Mouse (Mus musculus): ENCODE data around the gene Clec4n.
"Not testable (repeated sequence)": the region's sequence is repeated elsewhere in the genome, so short reads cannot be mapped to it uniquely, and the experiment has no call there.

Gene Clec4n

DNA sequence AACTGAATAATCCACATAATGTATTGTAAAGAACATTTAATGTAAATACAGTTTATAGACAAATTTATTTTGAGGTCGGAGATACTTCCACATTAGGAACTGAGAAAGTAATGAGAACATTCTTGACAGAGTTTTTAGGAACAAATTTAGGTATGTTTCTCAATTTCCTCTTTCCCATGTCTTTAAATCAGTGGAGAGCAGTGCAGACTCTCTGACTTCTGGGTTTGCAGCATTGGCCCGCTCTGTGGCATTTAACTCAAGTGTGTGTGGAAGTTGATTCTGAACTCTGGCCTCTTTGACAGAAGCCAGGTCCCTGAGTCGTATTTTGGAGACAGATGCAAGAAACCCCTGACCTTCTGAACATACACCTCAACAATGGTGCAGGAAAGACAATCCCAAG, at the start of gene Clec4n:
Gene Clec4n, plus strand, starts transcription at position 200 of the 400 bp plus-strand sequence.
- no peak for DNase-seq (ENCODE audit: low read depth, low spot score)

DNA sequence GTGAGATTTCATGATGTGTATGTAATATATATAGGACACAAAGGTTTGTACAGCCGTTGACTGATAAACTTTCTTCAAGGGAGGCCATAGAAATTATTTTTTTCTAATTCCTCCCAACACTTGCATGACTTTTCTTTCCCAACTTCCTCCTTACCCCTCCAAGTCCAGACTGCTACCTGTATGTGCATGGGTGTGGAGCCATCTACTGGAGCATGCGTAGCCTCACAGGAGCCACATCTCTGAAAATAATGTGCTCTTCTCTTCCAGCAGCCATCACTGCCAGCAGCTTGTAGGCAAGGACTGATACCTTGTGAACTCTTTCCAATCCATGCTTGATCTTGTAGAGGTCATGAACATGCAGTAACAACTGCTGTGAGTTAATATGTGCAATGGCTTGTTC, 44.8 kb upstream of the Clec4n start:
- not testable (repeated sequence) for DNase-seq (ENCODE audit: low read depth, low spot score)

DNA sequence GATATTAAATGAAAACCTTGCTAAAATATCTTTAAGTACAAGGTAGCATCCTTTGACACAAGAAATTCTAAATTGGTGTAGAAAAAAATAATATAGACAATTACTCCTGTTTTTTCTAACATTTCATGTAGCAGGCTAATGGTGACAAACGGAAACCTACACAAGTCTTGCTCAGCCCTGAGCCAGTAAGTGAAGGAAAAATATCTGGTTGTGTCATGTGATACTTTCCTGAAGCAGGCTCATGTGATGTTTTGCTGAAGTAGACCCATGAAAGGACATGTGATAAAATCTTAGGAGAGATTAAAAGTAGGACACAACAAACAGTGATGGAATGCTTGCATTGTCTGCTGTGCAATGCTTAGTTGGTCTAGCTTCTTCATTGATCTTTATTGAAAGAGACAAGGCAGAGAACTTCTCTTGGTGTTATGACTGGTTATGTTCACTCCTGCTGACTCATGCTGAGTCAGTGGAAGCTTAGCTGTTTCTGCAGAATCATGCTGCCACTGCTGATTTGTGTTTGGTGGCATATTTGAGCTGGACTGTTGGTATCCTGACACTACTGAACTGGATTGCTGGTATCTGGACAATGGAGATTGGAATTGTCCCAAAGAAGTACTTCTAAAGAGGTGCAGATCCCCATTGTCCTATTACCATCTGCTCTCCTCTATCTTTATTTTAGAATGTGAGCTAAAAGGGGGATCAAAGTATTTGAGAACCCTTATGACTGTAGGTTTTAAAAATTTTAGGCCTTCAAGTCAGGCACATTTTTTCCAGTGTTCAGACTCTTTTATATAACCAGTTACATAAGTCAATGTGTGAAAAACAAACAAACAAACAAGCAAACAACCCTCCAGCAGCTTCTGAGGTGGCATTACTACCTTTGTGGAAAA, 22.2 kb upstream of the Clec4n start:
- DNase-seq (ENCODE audit: low read depth, low spot score), result no peak

DNA sequence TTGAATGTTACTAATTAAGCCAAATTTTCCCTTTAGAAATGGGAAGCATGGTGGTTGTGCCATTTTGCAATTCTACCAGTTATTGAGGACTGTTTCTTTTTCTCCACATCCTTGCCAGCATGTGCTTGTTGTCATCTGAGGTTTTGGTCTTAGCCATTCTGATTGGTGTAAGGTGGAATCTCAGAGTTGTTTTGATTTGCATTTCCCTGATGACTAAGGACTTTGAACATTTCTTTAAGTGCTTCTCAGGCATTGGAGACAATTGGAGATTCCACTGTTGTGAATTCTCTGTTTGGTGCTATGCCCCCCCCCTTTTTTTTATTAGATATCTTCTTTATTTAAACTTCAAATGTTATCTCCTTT, 21.6 kb upstream of the Clec4n start:
- not testable (repeated sequence) for DNase-seq (ENCODE audit: low read depth, low spot score)

DNA sequence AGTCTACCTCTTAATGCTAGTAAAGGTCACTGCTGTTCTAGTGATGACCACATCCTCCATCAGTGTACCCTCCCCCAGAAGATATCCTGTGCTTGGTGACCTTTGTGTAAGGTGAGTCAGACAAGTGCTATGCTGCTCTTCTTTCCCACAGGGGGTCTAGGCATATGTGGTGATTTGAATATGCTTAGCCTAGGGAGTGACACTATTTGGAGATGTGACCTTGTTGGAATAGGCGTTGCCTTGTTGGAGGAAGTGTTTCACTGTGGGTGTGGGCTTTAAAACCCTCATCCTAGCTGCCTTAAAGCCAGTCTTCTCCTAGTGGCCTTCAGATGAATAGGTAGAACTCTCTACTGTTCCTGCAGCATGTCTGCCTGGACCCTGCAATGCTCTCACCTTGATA, 17.9 kb upstream of the Clec4n start:
- no peak for DNase-seq (ENCODE audit: low read depth, low spot score)

DNA sequence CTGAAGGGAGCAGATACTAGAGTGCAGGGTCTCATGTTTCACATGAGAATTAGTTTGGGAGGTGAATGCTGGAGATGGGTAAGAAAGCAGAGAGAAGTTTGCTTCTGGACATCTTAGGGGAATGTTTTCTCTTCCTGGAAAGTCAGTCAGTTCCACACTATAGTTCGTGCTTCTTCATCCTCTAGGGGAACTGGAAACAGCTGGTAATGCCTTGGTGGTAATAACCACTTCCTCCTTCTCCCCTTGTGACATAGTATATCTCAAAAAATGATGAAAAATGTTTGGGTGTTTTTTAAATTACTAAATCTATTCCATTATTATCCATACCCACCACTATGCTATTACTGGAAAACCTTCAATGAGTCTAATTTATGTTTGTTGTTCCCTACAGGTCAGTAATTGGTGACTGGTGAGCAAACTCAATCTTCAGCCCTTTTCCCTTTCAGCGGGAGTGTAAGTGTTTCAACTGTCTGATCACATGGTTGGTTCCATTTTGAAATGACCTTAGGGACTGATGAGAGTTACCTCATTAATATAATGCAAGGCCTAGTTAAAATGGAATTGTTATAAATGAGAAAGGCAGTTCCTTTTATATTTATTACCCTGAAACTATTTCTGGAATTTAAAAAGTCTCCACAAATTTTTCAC, 2.0 kb upstream of the Clec4n start:
- no peak for DNase-seq (ENCODE audit: low read depth, low spot score)

DNA sequence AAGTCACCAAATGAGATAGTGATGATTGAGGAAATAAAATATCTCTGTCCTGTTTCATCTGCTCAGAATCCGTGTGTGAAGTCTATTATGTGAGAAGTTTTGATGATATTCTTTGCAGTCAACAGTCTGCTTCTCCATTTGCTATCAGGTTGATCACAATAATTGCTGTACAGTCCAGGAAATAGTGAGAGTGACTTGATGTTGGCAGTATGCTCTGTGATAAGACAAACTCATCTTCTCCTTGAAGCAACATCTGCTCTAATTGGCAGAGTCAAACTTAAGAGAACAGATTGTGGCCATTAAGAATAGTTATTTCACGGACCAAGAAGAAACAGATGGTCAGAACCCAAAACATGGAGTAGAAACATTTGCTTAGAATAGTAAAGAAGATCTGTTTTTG, 1.5 kb downstream of the Clec4n start:
- no peak for DNase-seq (ENCODE audit: low read depth, low spot score)

DNA sequence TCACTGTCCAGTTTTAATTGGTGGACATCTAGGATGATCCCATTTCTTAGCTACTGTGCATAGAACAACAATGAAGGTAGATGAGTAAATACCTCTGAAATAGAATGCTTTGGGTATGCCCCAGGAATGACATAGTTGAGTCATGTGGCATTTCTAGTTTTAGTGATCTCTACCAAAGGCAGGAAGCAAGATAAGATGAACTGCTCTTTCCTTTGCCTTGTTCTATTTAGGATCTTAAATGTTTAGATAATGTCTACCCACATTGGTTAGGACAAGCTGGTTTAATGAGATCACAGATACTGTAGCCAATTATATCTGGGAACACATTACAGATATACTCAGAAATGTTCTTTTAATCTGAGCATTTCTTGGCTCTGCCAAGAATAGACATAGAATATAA, 7.9 kb downstream of the Clec4n start:
- no peak for DNase-seq (ENCODE audit: low read depth, low spot score)

DNA sequence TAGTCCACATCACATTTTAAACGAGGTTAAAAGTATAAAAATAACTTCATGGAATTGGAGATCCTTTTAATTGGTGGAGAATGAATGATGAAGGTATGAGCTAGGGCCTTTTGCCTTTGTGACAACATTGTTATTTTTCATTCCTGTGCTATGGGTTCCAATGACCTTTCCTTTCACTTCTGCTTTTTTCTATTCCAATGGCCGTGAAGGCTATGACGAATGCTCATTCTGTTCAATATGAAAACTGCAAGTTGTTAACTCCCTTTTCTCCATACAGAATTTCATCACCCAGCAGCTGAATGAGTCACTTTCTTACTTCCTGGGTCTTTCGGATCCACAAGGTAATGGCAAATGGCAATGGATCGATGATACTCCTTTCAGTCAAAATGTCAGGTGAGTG, 14.6 kb downstream of the Clec4n start:
- DNase-seq (ENCODE audit: low read depth, low spot score), result no peak

DNA sequence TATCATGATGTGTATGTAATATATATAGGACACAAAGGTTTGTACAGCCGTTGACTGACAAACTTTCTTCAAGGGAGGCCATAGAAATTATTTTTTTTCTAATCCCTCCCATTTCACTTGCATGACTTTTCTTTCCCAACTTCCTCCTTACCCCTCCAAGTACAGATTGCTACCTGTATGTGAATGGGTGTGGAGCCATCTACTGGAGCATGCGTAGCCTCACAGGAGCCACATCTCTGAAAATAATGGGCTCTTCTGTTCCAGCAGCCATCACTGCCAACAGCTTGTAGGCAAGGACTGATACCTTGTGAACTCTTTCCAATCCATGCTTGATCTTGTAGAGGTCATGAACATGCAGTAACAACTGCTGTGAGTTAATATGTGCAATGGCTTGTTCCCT, 19.2 kb downstream of the Clec4n start:
- DNase-seq (ENCODE audit: low read depth, low spot score), result not testable (repeated sequence)

DNA sequence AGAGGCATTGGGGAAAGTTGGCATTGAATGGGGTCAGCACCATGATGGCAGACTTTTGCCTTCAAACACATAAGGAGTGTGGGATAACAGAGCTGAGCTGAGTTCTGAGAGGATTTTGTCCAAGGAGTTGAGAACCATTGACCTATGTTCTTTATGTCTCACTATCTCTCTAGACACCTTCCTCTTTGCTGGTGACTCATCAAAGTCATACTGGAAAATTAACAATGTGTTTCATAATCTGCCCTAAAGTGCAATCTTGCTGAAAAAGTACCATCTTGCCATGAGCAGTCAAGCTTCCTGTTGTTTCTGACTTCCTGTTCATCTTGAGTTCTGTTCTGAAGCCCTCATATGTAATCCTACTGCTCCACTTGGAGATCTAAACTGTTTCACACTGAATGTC, 23.1 kb downstream of the Clec4n start:
- no peak for DNase-seq (ENCODE audit: low read depth, low spot score)

DNA sequence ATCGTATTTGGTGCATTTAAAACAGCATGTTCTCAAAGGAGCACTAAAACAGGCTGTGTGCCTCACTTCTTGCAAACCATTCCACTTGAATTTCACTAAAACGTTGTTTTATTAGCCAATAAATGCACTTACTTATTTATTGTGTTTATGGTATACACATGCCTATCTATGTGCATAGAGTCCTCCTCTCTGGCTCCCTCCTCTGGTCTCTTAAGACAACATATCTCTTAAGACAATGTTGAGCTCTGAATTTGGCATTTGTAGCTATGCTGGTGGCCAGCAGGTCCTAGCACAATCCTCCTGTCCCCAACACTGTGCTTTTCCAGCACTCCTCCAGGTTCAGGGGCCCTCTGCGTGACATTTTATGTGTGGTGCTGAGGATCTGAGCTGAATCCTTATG, 29.3 kb downstream of the Clec4n start:
- DNase-seq (ENCODE audit: low read depth, low spot score), result no peak

DNA sequence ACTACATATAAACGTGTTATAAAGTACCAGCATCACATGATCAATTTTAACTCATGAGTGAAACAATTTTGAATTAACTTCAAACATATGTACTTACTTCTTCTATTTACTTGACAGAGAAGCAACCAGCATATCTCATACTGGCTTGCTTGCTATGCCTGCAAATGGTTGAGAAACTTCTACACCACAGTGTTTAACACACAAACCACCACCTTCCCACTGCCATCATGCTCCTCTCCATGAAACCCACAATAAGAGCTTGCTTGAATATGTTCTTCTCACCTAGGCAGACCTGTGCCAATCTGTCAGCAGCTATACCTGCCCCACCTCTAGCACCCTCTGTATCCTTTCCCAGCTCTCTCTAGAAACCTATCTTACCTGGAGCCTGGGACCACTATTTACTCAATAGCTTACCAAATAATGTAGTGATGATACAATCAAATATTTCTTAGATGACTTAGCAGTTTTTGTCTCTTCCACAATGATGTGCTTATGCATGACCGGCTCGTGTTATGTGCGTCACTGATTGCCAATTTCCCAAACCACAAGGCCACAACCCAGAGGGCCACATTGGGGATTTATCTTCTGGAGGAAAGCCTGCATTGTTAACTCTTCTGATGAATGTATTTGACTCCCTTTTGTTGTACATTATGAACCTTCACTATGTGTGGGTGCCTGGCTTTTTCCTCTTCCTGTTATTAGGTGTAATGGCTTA, 30.4 kb downstream of the Clec4n start:
- DNase-seq (ENCODE audit: low read depth, low spot score), result no peak

DNA sequence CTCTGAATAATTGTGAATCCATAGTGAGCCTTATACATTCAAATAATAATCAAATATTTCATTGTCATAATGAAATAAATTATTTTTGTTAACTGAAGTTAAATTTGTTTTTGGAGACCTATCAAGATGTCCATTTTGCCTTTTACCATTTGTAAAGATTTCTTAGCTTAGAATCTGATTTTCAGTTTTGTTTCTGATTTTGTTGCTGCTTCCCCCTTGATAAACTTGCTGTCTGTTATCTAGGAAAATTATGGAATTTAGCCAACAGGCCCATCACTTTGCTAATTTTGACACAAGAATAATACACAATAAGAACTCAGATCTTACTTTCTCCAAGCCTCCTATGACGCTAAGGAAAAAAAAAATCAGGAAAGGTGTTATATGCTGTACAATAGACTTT, 31.2 kb downstream of the Clec4n start:
- DNase-seq (ENCODE audit: low read depth, low spot score), result no peak

DNA sequence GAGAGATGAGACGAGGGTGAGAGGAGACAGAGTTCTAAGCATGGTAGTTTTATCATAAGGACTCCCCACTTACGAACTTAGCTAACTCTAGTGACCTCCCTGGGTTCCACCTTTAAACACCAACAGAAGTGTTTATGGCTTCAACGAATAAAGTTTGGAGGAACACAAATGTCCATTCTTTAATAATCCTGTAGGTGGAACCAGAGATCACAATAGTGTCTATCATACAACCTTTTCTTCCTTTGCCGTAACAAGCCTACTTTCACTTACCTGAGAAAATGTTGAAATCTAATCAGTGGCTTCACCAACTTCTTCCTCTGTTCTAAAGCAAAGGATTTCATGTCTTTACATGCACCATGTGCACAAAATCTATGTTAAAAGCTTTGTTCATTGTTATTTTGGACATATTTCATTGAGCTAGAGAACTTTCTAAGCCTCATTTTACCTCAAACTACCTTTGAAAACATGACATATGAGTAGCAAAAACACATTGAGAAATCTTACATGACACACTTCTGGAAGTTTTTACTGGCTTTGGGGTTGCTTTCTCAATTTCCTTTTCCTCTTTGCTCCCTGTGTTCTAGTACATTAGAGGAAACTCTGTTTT, 32.0 kb downstream of the Clec4n start, which contains the start of gene Clec4d:
Gene Clec4d, plus strand, starts transcription at position 557 of the 607 bp plus-strand sequence.
- DNase-seq (ENCODE audit: low read depth, low spot score), result no peak

DNA sequence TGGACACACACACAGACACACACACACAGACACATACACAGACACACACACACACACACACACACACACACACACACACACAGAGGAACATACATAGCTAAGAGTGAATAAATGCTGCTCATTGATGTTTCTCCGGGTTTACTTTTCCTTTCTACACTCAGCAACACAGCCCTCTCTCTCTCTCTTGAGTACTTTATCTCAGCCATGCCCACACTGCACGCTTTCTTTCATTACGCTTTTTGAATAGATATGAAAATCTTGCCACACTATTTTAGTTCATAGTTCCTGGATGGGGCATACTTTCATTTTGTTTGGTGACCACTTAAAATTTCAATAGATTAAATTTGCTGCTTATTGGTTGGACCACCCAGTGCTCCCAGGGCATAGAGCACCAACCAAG, 34.6 kb downstream of the Clec4n start:
- no peak for DNase-seq (ENCODE audit: low read depth, low spot score)

DNA sequence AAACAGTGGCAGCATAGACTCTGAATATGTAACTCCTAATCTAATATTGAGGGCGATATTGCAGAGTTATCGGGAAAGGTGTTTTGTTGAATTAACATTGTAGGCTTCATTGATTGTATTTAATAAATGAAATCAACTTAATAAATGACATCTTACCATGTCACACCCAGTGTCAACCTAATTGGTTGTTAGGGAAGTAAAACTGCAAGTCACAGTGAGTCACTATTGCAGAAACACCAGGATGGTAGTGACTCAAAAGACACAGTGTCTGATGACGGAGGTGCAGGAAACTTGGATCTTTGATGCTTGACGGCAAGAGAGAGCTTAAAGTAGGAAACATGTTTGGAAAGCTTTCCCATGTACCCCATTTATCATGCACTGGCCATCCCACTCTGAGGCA, 36.2 kb downstream of the Clec4n start:
- DNase-seq (ENCODE audit: low read depth, low spot score), result no peak

DNA sequence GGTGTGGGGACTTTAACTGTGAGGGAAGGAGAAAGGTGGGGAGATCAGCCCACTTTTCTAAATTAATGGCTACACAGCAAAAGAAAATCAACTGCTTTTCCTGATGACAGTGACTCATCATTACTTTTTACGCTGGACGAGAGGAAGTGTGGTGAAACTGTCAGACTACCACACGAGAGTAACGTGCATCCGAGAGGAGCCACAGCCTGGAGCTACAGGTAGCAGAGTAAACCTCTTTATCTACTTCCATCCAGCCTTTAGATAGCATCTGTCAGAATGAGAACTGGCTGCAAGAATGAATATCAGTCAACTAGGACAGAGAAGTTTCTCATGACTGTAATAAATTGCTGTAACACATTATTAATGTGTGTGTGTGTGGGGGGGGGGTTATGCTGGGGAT, 37.3 kb downstream of the Clec4n start:
- no peak for DNase-seq (ENCODE audit: low read depth, low spot score)

DNA sequence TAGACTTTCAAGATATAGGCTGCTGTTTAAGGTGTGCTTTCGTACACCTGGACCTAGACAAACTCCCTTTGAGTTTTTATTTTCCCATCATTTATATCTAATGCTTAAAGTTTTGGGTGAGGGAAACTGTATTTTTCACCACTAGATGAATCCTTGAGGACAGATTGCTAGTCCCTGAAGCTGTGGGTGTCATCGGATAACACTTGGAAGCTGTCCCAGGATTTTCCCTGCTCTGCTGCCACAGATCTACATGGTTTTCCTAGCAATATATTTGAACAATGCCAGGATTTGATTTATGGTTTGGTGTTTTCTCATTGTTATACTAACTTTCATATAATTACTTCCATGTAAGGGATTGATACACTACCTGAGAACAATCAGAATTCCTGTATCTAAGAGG, 49.8 kb downstream of the Clec4n start:
- peak; percentile 50 for DNase-seq (ENCODE audit: low read depth, low spot score)

DNA sequence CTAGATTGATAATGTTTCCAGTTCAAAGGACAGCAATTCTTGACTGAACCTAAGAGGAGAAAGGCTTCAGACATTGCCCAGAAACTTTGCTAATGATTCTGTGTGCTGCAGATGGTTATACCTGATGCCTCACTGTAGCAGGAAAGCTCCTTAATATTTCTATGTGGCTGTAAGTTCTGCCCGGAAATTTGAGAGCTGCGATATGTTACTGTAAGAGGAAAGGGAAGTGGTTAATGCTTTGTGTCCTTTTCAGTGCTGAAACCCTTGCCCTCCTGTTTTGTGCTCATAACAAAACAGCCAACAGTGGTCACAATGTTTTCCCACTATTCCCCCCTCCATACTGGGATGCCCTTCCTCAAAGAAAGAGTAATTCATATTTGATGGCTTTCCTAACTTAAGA, 56.7 kb downstream of the Clec4n start:
- no peak for DNase-seq (ENCODE audit: low read depth, low spot score)

DNA sequence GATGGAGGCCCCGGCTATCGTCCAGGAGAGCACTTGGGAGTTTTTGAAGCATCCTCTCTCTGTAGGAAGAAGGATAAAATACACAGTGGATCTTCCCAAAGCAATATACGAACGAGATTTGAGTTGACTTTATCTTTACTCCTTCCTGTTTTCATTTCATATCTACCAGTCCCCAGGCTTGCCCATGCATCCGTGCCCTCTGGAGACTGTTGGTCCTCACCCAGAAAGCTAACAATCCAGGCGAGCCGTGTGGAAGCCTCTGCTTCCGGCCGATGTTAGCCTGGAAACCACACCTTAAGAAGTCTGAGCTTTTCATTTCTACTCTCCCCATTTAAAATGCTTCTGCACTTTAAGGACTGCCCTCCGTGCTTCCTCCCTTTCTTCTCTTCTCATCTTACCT, 59.3 kb downstream of the Clec4n start:
- DNase-seq (ENCODE audit: low read depth, low spot score), result no peak

DNA sequence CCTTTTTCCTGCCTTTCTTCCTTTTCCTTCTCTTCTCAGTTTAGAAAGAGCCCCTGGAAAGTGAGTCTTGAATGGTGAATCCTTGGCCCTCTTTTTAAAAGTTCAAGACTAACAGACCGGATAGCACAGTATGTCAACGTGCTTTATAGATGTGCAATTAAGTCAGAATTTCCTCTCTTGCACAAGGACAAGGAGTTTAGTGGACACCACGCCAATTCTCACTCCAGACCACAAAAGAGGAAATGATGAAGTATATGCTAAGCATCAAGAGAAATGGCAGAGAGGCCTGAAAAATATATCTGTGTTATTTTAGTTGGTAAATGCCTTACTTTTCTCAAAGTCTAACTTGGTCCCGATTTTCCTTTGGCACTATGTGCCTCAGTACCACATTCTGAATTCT, 60.1 kb downstream of the Clec4n start, which contains the start of gene Clec4e:
Gene Clec4e, minus strand, starts transcription at position 118 of the 400 bp plus-strand sequence.
- no peak for DNase-seq (ENCODE audit: low read depth, low spot score)
